Mouse (Mus musculus): ENCODE measurements around the gene Tmem117. TPM values are rescaled to one million over a fixed set of nuclear protein-coding genes. Genes with fewer than 3 reads are reported as not detected.

Gene Tmem117
- polyA plus RNA-seq, 1 experiment = 0.18 TPM

GRCm38 (mm10) chr15:95137018-95137810 lies 508.2 kb downstream of the Tmem117 start:
- Histone ChIP-seq H3K9me3 (peaks cover 27% of the 10 kb centered on the region), H3K27me3 (replicated peaks) (no peaks in the 10 kb centered on the region), H3K4me1 (peaks cover 4% of the 10 kb centered on the region; the same call in 1 of the 2 replicates), H3K4me3 (replicated peaks) (no peak overlapping the region), H3K36me3 (replicated peaks; ENCODE audit: low read length) (no peaks in the 10 kb centered on the region)
- TF ChIP-seq FLI1 (IDR thresholded peaks at IDR 0.05; ENCODE audit: low read length) (no peak), GATA1 (IDR thresholded peaks at IDR 0.05; ENCODE audit: borderline replicate concordance, low read length) (no peak)

DNA sequence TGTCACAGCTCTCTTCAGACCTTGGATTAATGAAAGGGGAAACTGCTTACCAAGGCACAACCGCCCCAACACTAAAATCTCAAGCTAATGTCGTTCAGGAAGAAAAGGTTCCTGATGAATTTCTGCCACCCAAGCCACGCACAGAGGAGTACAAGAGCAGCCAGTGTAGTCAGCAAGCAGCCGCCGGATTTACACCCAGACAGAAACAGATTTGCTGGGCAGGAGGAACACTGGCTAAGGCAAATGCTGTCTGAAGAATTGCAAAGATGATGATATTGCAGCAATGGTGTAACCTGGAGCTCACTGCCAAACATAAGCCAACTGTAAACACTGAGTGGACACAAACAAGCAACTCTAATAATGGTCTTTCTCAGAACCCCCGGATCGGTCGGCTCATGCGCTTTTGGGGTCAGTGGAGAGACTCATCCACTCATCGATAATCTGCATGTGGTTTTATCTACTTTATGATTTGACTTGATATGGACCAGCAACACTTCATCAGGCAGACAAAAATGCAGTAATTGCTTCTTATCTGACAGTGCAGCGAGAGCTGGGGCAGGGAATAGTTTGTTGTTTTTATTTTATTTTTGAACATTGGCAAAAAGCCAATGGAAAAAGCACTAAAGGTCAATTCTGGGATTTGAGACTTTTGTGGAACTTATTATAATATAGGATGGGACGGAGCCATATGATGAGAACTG lies 509.8 kb downstream of the Tmem117 start:
- TF ChIP-seq FLI1 (IDR thresholded peaks at IDR 0.05; ENCODE audit: low read length) (no peak), GATA1 (IDR thresholded peaks at IDR 0.05; ENCODE audit: borderline replicate concordance, low read length) (no peak)

DNA sequence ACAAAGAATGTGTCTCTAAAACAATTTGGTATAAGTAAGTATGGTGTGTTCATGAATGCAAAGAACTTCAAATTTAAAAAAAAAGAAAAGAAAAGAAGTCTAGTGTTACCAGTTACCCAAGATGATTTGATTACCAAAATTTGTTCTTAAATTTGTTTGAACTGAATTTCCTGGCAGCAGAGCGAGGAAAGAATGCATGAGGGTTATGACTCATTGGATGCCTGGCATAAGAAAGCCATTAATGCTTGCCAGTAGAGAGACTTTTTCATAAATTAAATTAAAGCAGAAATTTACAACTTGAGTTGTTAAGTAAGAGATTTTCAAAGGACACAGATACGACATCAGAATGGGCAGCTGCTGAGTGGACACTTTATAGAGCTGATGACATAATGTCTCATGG lies 515.1 kb downstream of the Tmem117 start:
- Histone ChIP-seq H3K4me3 (replicated peaks) (no peak overlapping the region), H3K9me3 (peaks cover 3% of the 10 kb centered on the region; the same call in 1 of the 2 replicates), H3K27me3 (replicated peaks) (no peaks in the 10 kb centered on the region), H3K4me1 (no peaks in the 10 kb centered on the region), H3K36me3 (replicated peaks; ENCODE audit: low read length) (no peaks in the 10 kb centered on the region)
- TF ChIP-seq GATA1 (IDR thresholded peaks at IDR 0.05; ENCODE audit: borderline replicate concordance, low read length) (no peak), FLI1 (IDR thresholded peaks at IDR 0.05; ENCODE audit: low read length) (no peak)

More for the DNA sequence above, 509.8 kb downstream of the Tmem117 start:
- Histone ChIP-seq H3K4me1 (peaks cover 4% of the 10 kb centered on the region; the same call in 1 of the 2 replicates), H3K36me3 (replicated peaks; ENCODE audit: low read length) (no peaks in the 10 kb centered on the region), H3K27me3 (replicated peaks) (no peaks in the 10 kb centered on the region), H3K9me3 (peaks cover 27% of the 10 kb centered on the region), H3K4me3 (replicated peaks) (no peak overlapping the region)

DNA sequence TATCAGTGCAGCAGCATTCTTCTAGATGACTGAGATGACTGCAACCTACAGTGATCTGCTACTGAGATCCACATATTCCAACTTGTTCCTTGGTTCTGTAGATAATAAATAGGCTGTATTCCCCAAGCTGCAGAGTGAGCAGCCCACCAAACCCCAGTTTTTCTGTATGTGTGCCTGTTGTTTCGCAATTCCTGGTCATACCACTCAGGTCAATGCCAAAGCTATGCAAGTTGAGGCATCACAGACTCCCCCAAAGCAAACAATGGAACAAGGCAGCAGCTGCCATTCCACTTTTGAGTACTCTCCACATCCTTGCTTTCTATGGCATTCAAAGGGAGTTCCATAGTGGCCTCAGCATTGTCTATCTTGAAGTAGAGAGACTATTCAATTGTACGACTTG lies 516.1 kb downstream of the Tmem117 start:
- H3K27me3 ChIP-seq (replicated peaks) = no peaks in the 10 kb centered on the region
- H3K36me3 ChIP-seq (replicated peaks; ENCODE audit: low read length) = no peaks in the 10 kb centered on the region
- peaks cover 7% of the 10 kb centered on the region; the same call in 1 of the 2 replicates for H3K9me3 ChIP-seq
- H3K4me1 ChIP-seq = no peaks in the 10 kb centered on the region
- no peak overlapping the region for H3K4me3 ChIP-seq (replicated peaks)
- no peak for TF ChIP-seq GATA1 (IDR thresholded peaks at IDR 0.05; ENCODE audit: borderline replicate concordance, low read length)
- no peak for TF ChIP-seq FLI1 (IDR thresholded peaks at IDR 0.05; ENCODE audit: low read length)

Other genes with a start within 250 kb of the Tmem117 start
- 0.39 TPM in 1 of 2 replicates, not detected in the other for gene Adamts20, start 163.8 kb upstream of the Tmem117 start, polyA plus RNA-seq (2012; ENCODE audit: insufficient read depth, low replicate concordance)
- 0.97 and 6.3 TPM in 2 replicates for gene Pus7l, start 85.7 kb upstream of the Tmem117 start, polyA plus RNA-seq (2012; ENCODE audit: insufficient read depth, low replicate concordance)
- gene Irak4, start 85.6 kb upstream of the Tmem117 start, polyA plus RNA-seq (2012; ENCODE audit: insufficient read depth, low replicate concordance) = 0.95 and 5.6 TPM in 2 replicates
- 1.6 and 13.8 TPM in 2 replicates for gene Twf1, start 39.3 kb upstream of the Tmem117 start, polyA plus RNA-seq (2012; ENCODE audit: insufficient read depth, low replicate concordance)